Mouse (Mus musculus) embryonic facial prominence, embryonic 14.5 days (tissue): ENCODE data around the gene Olfr457. TPM values are rescaled to one million over a fixed set of nuclear protein-coding genes. Genes with fewer than 3 reads are reported as not detected.
A peak's percentile ranks its signal among the peaks of the same experiment; 100 is the strongest.

ENCODE experiments used
- ATAC-seq: fragments of 200-750 bp; cut with Nextera tagmentation; 2 replicates; pipeline ENCODE4 v1.8.0; 2017; ENCODE audit warnings: low read depth, moderate number of reproducible peaks, moderate TSS enrichment
- DNase-seq: peaks from one replicate; pipeline ENCODE4 v3.0.0-alpha.2; 2015; ENCODE audit warnings: low spot score
- H3K27ac ChIP-seq: fragments of 300-500 bp; sonication (generic); replicated peaks from 2 replicates; pipeline ENCODE4 v1.5.1; 2014; ENCODE audit warnings: low read depth, mild to moderate bottlenecking, low read length, moderate library complexity
- H3K27me3 ChIP-seq: fragments of 300-500 bp; sonication (generic); replicated peaks from 2 replicates; pipeline ENCODE4 v1.6.1; 2014; ENCODE audit warnings: low read length; ENCODE audit not compliant: control insufficient read depth, insufficient read depth
- H3K36me3 ChIP-seq: fragments of 300-500 bp; sonication (generic); 2 replicates; pipeline ENCODE4 v1.6.1; 2014; ENCODE audit warnings: low read length, mixed read lengths; ENCODE audit not compliant: control insufficient read depth, insufficient read depth
- H3K4me1 ChIP-seq: fragments of 300-500 bp; sonication (generic); 2 replicates; pipeline ENCODE4 v1.6.1; 2014; ENCODE audit warnings: antibody characterized with exemption, low read length; ENCODE audit not compliant: control insufficient read depth, insufficient read depth
- H3K4me2 ChIP-seq: fragments of 300-500 bp; sonication (generic); 2 replicates; pipeline ENCODE4 v1.6.1; 2014; ENCODE audit warnings: low read depth, mild to moderate bottlenecking, low read length, moderate library complexity, mixed read lengths
- H3K4me3 ChIP-seq: fragments of 300-500 bp; sonication (generic); 2 replicates; pipeline ENCODE4 v1.5.1; 2014; ENCODE audit warnings: low read depth, mild to moderate bottlenecking, low read length
- H3K9ac ChIP-seq: fragments of 300-500 bp; sonication (generic); 2 replicates; pipeline ENCODE4 v1.6.1; 2014; ENCODE audit warnings: low read depth, mild to moderate bottlenecking, low read length, moderate library complexity, mixed read lengths
- H3K9me3 ChIP-seq: fragments of 300-500 bp; sonication (generic); 2 replicates; pipeline ENCODE4 v1.6.1; 2016; ENCODE audit warnings: low read length; ENCODE audit not compliant: control insufficient read depth
- WGBS: fragments of 180-500 bp; shearing (Covaris S2); extraction: QIAGEN DNeasy Blood & Tissue Kit; methylation state at CpG from one replicate; pipeline ENCODE4 v1.1.7; 2014; 5-methylcytosine and 5-hydroxymethylcytosine counted together
- polyA plus RNA-seq: library from polyadenylated mRNA; unstranded; fragments of >200 nt; fragmentation: Nextera tagmentation; extraction: Ambion mirVana; gene quantifications from 2 replicates; pipeline ENCODE4 v1.2.1, GENCODE M21; 2014

The Olfr457 gene
- polyA plus RNA-seq, 1 experiment from 2014 or later = not detected

- Histone ChIP-seq H3K36me3 (no peaks in the 10 kb centered on the region), H3K9me3 (no peaks in the 10 kb centered on the region), H3K4me2 (no peak within 1 kb of the TSS), H3K4me3 (no peak within 1 kb of the TSS), H3K9ac (no peak within 1 kb of the TSS), H3K27me3 (no peaks in the 10 kb centered on the region), H3K27ac (no peak within 1 kb of the TSS), H3K4me1 (no peaks in the 10 kb centered on the region)
- no peak for DNase-seq
- WGBS = 72% methylated on average over 1 of the region's 1 CpGs
- no peak for ATAC-seq
Observed at GRCm38 (mm10) chr6:42465096-42465495, 11.0 kb downstream of the Olfr457 start, which contains the start of gene Olfr458. Olfr458 (minus strand) TSS chr6:42465196.

DNA sequence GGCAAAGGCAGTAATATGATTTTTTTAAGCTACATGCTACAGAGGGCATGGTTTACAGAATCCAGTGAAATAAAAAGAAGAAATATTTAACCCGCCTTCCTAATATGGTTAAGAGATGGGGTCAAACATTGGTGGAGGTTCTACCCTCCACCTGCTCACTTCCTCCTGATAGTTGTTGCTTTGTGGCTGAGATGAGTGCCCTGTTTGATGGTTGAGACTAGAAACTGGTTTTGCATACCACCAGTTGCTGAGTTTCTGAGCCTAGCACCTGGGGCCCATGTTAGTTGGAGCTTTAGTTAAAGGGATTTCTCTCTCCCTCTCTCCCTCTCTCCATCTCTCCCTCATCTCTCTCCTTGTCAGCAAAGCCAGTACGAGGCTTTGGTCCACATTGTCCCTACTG lies 28.8 kb downstream of the Olfr457 start:
- DNase-seq (no peak), ATAC-seq (no peak)
- Histone ChIP-seq H3K36me3 (no peaks in the 10 kb centered on the region), H3K4me3 (no peak overlapping the region), H3K4me1 (no peaks in the 10 kb centered on the region), H3K9ac (no peak overlapping the region), H3K9me3 (no peaks in the 10 kb centered on the region), H3K27me3 (no peaks in the 10 kb centered on the region), H3K27ac (no peak overlapping the region), H3K4me2 (no peak overlapping the region)
- WGBS = 79% methylated on average over 2 of the region's 2 CpGs

GRCm38 (mm10) chr6:42444491-42444890 lies 31.6 kb downstream of the Olfr457 start:
- DNase-seq (peak; percentile 4), ATAC-seq (no peak)
- Histone ChIP-seq H3K4me1 (no peaks in the 10 kb centered on the region), H3K4me3 (no peak overlapping the region), H3K4me2 (no peak overlapping the region), H3K27me3 (no peaks in the 10 kb centered on the region), H3K9me3 (no peaks in the 10 kb centered on the region), H3K9ac (no peak overlapping the region), H3K36me3 (no peaks in the 10 kb centered on the region), H3K27ac (no peak overlapping the region)
- WGBS = 69% methylated on average over 2 of the region's 2 CpGs

DNA sequence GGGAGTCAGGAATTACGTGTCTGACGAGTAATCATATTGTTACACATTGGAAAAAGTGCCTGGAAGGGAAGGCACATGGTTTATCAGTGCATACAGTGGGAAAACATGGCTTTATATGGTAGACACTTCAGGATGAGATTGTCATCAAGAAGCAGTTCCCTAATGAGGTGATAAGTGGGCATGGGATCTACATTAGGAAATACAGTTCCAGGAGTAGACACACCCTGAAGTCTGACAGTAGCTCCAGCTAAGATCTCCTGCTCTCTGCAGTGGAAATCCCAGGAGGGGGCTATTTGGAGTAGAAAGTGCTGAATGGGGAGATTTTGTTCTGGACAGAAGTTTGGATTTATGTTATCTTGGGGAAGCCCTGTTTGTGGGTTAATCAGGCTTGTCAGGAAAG lies 34.7 kb downstream of the Olfr457 start:
- no peak overlapping the region for H3K27ac ChIP-seq
- no peak for ATAC-seq

GRCm38 (mm10) chr6:42435490-42435889 lies 40.6 kb downstream of the Olfr457 start:
- no peak overlapping the region for H3K4me2 ChIP-seq
- 69% methylated on average over 2 of the region's 2 CpGs for WGBS
- H3K4me3 ChIP-seq = no peak overlapping the region
- ATAC-seq (no peak), DNase-seq (no peak)
- H3K27me3 ChIP-seq = no peaks in the 10 kb centered on the region
- no peaks in the 10 kb centered on the region for H3K4me1 ChIP-seq
- no peak overlapping the region for H3K27ac ChIP-seq
- H3K9me3 ChIP-seq = no peaks in the 10 kb centered on the region
- no peaks in the 10 kb centered on the region for H3K36me3 ChIP-seq
- H3K9ac ChIP-seq = no peak overlapping the region

More for the DNA sequence above, 34.7 kb downstream of the Olfr457 start:
- no peaks in the 10 kb centered on the region for H3K36me3 ChIP-seq
- no peaks in the 10 kb centered on the region for H3K9me3 ChIP-seq
- 67% methylated on average over 2 of the region's 2 CpGs for WGBS
- no peaks in the 10 kb centered on the region for H3K4me1 ChIP-seq
- DNase-seq = no peak
- H3K4me2 ChIP-seq = no peak overlapping the region
- no peak overlapping the region for H3K4me3 ChIP-seq
- no peak overlapping the region for H3K9ac ChIP-seq
- H3K27me3 ChIP-seq = no peaks in the 10 kb centered on the region

GRCm38 (mm10) chr6:42434446-42434845 lies 41.7 kb downstream of the Olfr457 start, which contains the start of gene Tas2r126:
Tas2r126 (plus strand) TSS chr6:42434535.
- no peak within 1 kb of the TSS for H3K4me2 ChIP-seq
- H3K27me3 ChIP-seq = no peaks in the 10 kb centered on the region
- DNase-seq (no peak), ATAC-seq (no peak)
- 77% methylated on average over 6 of the region's 6 CpGs for WGBS
- H3K27ac ChIP-seq = no peak within 1 kb of the TSS
- H3K9ac ChIP-seq = no peak within 1 kb of the TSS
- no peaks in the 10 kb centered on the region for H3K9me3 ChIP-seq
- no peak within 1 kb of the TSS for H3K4me3 ChIP-seq
- no peaks in the 10 kb centered on the region for H3K36me3 ChIP-seq
- H3K4me1 ChIP-seq = no peaks in the 10 kb centered on the region

DNA sequence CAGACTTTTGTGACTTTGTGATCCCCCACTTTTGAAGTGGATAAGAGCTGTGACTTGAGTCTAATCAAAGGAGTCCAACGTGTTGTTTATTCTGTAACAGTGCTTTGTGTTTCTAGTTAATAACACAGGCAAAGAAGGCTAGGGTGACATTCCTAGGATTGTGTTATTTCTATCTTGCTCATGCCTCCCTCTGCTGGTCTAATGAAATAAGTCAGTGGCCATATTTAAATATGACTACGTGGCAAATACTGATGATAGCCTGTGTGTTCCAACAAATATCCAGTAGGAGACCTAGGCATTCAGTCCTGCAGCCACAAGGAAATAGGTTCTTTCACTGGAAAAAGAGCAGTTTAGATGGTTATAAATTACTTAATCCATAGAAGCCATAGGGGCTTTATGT lies 42.6 kb downstream of the Olfr457 start:
- H3K9ac ChIP-seq = no peak overlapping the region
- 67% methylated on average over 2 of the region's 2 CpGs for WGBS
- H3K36me3 ChIP-seq = no peaks in the 10 kb centered on the region
- no peak overlapping the region for H3K27ac ChIP-seq
- no peaks in the 10 kb centered on the region for H3K27me3 ChIP-seq
- H3K9me3 ChIP-seq = no peaks in the 10 kb centered on the region
- DNase-seq (no peak), ATAC-seq (no peak)
- no peak overlapping the region for H3K4me3 ChIP-seq
- H3K4me2 ChIP-seq = no peak overlapping the region
- H3K4me1 ChIP-seq = no peaks in the 10 kb centered on the region

GRCm38 (mm10) chr6:42426337-42426736 lies 49.8 kb downstream of the Olfr457 start:
- Histone ChIP-seq H3K4me1 (no peaks in the 10 kb centered on the region), H3K9ac (no peak overlapping the region), H3K4me3 (no peak overlapping the region), H3K27ac (no peak overlapping the region), H3K4me2 (no peak overlapping the region), H3K9me3 (no peaks in the 10 kb centered on the region), H3K27me3 (no peaks in the 10 kb centered on the region), H3K36me3 (no peaks in the 10 kb centered on the region)
- WGBS = 76% methylated on average over 4 of the region's 4 CpGs
- DNase-seq (no peak), ATAC-seq (no peak)

DNA sequence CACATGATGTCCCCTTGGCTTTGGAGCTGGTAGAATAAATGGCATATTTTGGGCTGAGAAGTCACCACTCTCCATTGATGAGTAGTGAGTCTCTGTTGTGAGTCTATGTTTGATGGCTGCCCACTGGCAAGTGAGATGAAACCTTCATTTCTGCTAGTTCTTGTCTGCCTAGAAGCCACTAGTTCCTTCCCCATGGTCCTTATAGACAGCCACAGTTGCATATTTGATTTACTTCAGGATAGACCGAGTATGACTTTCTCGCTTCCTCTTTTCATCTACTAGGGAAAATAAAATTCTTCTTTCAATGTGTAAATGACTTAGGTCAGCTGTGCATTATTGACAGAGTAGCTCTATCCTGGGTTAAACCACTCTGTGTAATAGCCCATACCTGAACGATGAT lies 51.7 kb downstream of the Olfr457 start:
- 95% methylated on average over 3 of the region's 3 CpGs for WGBS
- Histone ChIP-seq H3K4me2 (no peak overlapping the region), H3K4me1 (no peaks in the 10 kb centered on the region), H3K4me3 (no peak overlapping the region), H3K36me3 (no peaks in the 10 kb centered on the region), H3K9me3 (no peaks in the 10 kb centered on the region), H3K9ac (no peak overlapping the region), H3K27me3 (no peaks in the 10 kb centered on the region), H3K27ac (no peak overlapping the region)
- ATAC-seq (no peak), DNase-seq (no peak)
